25 mouse cellular contexts compared by ENCODE assay signal in genomic region chr1:83000306-83000705, GRCm38 (mm10). TPM values are rescaled to one million over a fixed set of nuclear protein-coding genes. Genes with fewer than 3 reads are reported as not detected.
A peak's percentile ranks its signal among the peaks of the same experiment; 100 is the strongest.
DNase-seq lines count a peak whose midpoint lies in the region; TF ChIP-seq lines count a peak whose summit lies in the region.
"Not testable (repeated sequence)": the region's sequence is repeated elsewhere in the genome, so short reads cannot be mapped to it uniquely, and the experiment has no call there.
"Had no signal": no experiment of that assay in that cellular context is flagged by ENCODE, and none has a peak within 500 bp of the region (broad histone marks: within the 10 kb centered on the region; RNA-seq: fewer than 3 reads in every experiment).

TSS of gene Gm47959 (plus strand) at chr1:83000548.

- in situ Hi-C loops in ES-E14 (cut with MboI; ENCODE audit: low sequenced_read_pairs in 2 of 2, unreplicated experiment in 2 of 2) = not testable (repeated sequence)

- H3K4me3 ChIP-seq in E14TG2a.4 (replicated peaks; ENCODE audit: low read length) (peak within 1 kb of the TSS; percentile 55), ES-Bruce4 (ENCODE audit: low read depth, low read length) (peak within 1 kb of the TSS; percentile 73), ES-E14 (ENCODE audit: insufficient read depth in 1 of 2, low read depth in 1 of 2, low read length in 2 of 2, poor library complexity in 1 of 2, severe bottlenecking in 1 of 2) (peak within 1 kb of the TSS in 1 of 2 experiments; percentile 53; a peak in 2 of 4 replicates)
- H3K4me3 ChIP-seq in testis, adult 2 months (ENCODE audit: control insufficient read depth, low read depth, low read length) = peak within 1 kb of the TSS; percentile 33

- H3K27me3 ChIP-seq in E14TG2a.4 (ENCODE audit: insufficient read depth, low read length) = peaks cover 16% of the 10 kb centered on the region
- not testable (repeated sequence) for H3K27me3 ChIP-seq in ES-Bruce4 (ENCODE audit: control insufficient read depth, insufficient read depth, low read length, poor library complexity, severe bottlenecking); testis, adult 2 months (ENCODE audit: control insufficient read depth, insufficient read depth, low read length)

- not testable (repeated sequence) for H3K36me3 ChIP-seq in E14TG2a.4 (ENCODE audit: insufficient read depth, low read length); ES-Bruce4 (ENCODE audit: control insufficient read depth, insufficient read depth, low read length, poor library complexity, severe bottlenecking); ES-E14 (ENCODE audit: control insufficient read depth, insufficient read depth, low read length, poor library complexity, severe bottlenecking); testis, adult 2 months (ENCODE audit: control insufficient read depth, insufficient read depth, low read length)

- not testable (repeated sequence) for H3K4me1 ChIP-seq in E14TG2a.4 (replicated peaks; ENCODE audit: low read depth, low read length); ES-Bruce4 (ENCODE audit: control insufficient read depth, insufficient read depth, low read length); ES-E14 (ENCODE audit: control insufficient read depth in 2 of 2, insufficient read depth in 2 of 2, low read length in 2 of 2, poor library complexity in 1 of 2); testis, adult 2 months (ENCODE audit: control insufficient read depth, insufficient read depth, low read length)

- not testable (repeated sequence) for H3K9me3 ChIP-seq in E14TG2a.4 (ENCODE audit: low read length); ES-Bruce4 (replicated peaks; ENCODE audit: control insufficient read depth, insufficient read depth, low read length, poor library complexity, severe bottlenecking); ES-E14 (ENCODE audit: control insufficient read depth, insufficient read depth, low read depth, low read length)

- H3K9ac ChIP-seq in ES-Bruce4 (ENCODE audit: low read depth, poor library complexity, severe bottlenecking); ES-E14 (ENCODE audit: insufficient read depth, low read depth, low read length, poor library complexity, severe bottlenecking): not testable (repeated sequence)

- peak; percentile 76 for DNase-seq in ES-CJ7 (ENCODE audit: low read depth, low spot score)
- DNase-seq in ES-E14 (ENCODE audit: low read depth, low spot score) = peak; percentile 36
- peak; percentile 62 for DNase-seq in R1 (ENCODE audit: low read depth, low spot score)
- DNase-seq in WW6 (ENCODE audit: low read depth, low spot score) = peak; percentile 7
- peak; percentile 69 for DNase-seq in ZHBTc4 (ENCODE audit: low read depth, low spot score)

- TF ChIP-seq EP300 in ES-Bruce4 (IDR thresholded peaks at IDR 0.05; ENCODE audit: insufficient read depth, low read depth, low read length) = not testable (repeated sequence)

- not testable (repeated sequence) for TF ChIP-seq POLR2A in ES-Bruce4 (IDR thresholded peaks at IDR 0.05; ENCODE audit: insufficient read depth, low read length); testis, adult 2 months (IDR thresholded peaks at IDR 0.05; ENCODE audit: control insufficient read depth, low read depth, low read length)

- not testable (repeated sequence) for H3K27ac ChIP-seq in ES-Bruce4 (ENCODE audit: insufficient read depth, low read length); ES-E14 (ENCODE audit: insufficient read depth, low read depth, low read length, poor library complexity, severe bottlenecking); testis, adult 2 months (ENCODE audit: control insufficient read depth, insufficient read depth, low read depth, low read length)

- peak; percentile 18; the same call in 1 of the 2 replicates for TF ChIP-seq CTCF in E14TG2a.4 (conservative IDR thresholded peaks at IDR 0.05; ENCODE audit: low read length)
- not testable (repeated sequence) for TF ChIP-seq CTCF in ES-Bruce4 (IDR thresholded peaks at IDR 0.05; ENCODE audit: low read depth, low read length); testis, adult 2 months (IDR thresholded peaks at IDR 0.05; ENCODE audit: control insufficient read depth, insufficient read depth, insufficient replicate concordance, low read depth, low read length)

RNA-seq across cellular contexts. Expression of gene Gm47959, which starts in this region (rescaled TPM):
- polyA plus RNA-seq in ES-Bruce4 (2011; ENCODE audit: insufficient read depth, insufficient read length, low read depth, missing spikeins) = not detected in 2 replicates
- not detected in 2 replicates for total RNA-seq in ES-E14 (2012; rRNA removed)
- polyA plus RNA-seq in testis, adult 2 months (2012; rRNA removed) = not detected in 2 replicates
- total RNA-seq: adrenal gland, adult 18-20 months; adrenal gland, adult 2 months; adrenal gland, adult 8-10 months; adrenal gland, postnatal 10 days; adrenal gland, postnatal 14 days; adrenal gland, postnatal 25 days; adrenal gland, postnatal 36 days; adrenal gland, postnatal 4 days; CH12.LX; G1E; MEL had no signal
- polyA plus RNA-seq: activated CD4-positive, CD25-positive, alpha-beta regulatory T cell, adult 4 months; adrenal gland, adult 2 months; brain, embryonic 14.5 days; C2C12; CD4-positive, CD25-positive, alpha-beta regulatory T cell, adult 4 months; cerebellum, adult 2 months; G1E; Patski had no signal

Comparison
In these comparisons a context has a peak if more than half of its experiments do, and no peak if none do; other contexts are left out.
1. Peak in DNase-seq in ES-E14; RNA of the gene not detected or under 1 TPM.
2. DNase-seq: peak in every context shown above with its lines; median percentile 76 in ES-CJ7; 69 in ZHBTc4; 62 in R1; 36 in ES-E14; 7 in WW6.